Mouse (Mus musculus): ENCODE measurements around the gene Klhdc7b.

GRCm38 (mm10) chr15:89355241-89356187, 29.2 kb upstream of the Klhdc7b start, which contains the start of the genes Lmf2 and Ncaph2:
- TF ChIP-seq POLR2A (IDR thresholded peaks at IDR 0.05; ENCODE audit: extremely low read depth, insufficient read depth, low read length) (peak; percentile 72), CTCF (IDR thresholded peaks at IDR 0.05; ENCODE audit: extremely low read depth, insufficient read depth, low read length) (no peak)

All from cortical plate, adult 2 months (tissue).